Mouse (Mus musculus) layer of hippocampus, adult 2 months (tissue): ENCODE measurements at regions not wholly inside any gene's neighbourhood (a gene's known extent, or its start where the extent isn't known, plus 50 kb on each side); places are given as distances from the start of the nearest gene placed in this dataset.

ENCODE experiments used
- DNase-seq, 2 experiments: peaks; one replicate each; pipeline ENCODE4 v3.0.0; 2022; ENCODE audit warnings: low spot score in 2 of 2
- H3K27ac ChIP-seq: fragments of 200-600 bp; 2 replicates; pipeline ENCODE4 v1.8.1; 2022
- H3K4me3 ChIP-seq: fragments of 200-600 bp; 2 replicates; pipeline ENCODE4 v1.8.1; 2022; ENCODE audit warnings: mild to moderate bottlenecking
- CTCF ChIP-seq: fragments of 200-600 bp; conservative IDR thresholded peaks from 2 replicates; pipeline ENCODE4 v1.8.1; 2022; ENCODE audit warnings: antibody characterized with exemption, mild to moderate bottlenecking, moderate library complexity

- TF ChIP-seq CTCF, result no peak
- DNase-seq, result no peak
Measured at GRCm38 (mm10) chr17:69006272-69006671, 69.2 kb upstream of the Epb41l3 start.

More at GRCm38 (mm10) chr17:69006272-69006671, 69.2 kb upstream of the Epb41l3 start:
- H3K4me3 ChIP-seq, result no peak overlapping the region
- no peak overlapping the region for H3K27ac ChIP-seq
